Comparison of ENCODE assay signal across 12 mouse cellular contexts in the genomic region with DNA sequence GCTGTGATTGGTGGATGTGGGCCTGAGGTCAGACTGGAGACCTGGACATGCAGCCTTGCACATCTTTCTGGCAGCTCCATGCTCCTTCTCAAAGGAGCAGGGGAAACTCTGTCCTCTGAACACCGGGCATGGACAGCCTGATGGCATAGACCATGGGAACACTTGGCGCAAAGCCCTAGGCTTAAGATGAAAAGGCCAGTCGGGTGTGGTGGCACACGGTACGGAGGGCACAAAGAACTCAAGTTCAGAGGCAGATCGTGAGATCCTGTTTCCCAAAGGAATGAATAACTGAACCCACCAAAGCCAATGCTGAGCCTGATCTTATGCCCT. TPM values are rescaled to one million over a fixed set of nuclear protein-coding genes. Genes with fewer than 3 reads are reported as not detected.
A peak's percentile ranks its signal among the peaks of the same experiment; 100 is the strongest.
DNase-seq lines count a peak whose midpoint lies in the region; ATAC-seq and TF ChIP-seq lines count a peak whose summit lies in the region.
"Had no signal": no experiment of that assay in that cellular context is flagged by ENCODE, and none has a peak within 500 bp of the region (broad histone marks: within the 10 kb centered on the region; RNA-seq: fewer than 3 reads in every experiment).

No protein-coding gene starts in this region.

- peak overlapping the region; percentile 70 for H3K27ac ChIP-seq in heart, embryonic 13.5 days (replicated peaks)
- 0 out of 2 replicates have a peak overlapping the region, but pooled peaks have one; percentile 1 for H3K27ac ChIP-seq in lung, embryonic 16.5 days (ENCODE audit: low read length)
- H3K27ac ChIP-seq in intestine, embryonic 16.5 days (ENCODE audit: low read length), result peak overlapping the region; percentile 73
- H3K27ac ChIP-seq in stomach, postnatal 0 days (replicated peaks), result peak overlapping the region; percentile 53
- H3K27ac ChIP-seq: hindbrain, embryonic 14.5 days; left cerebral cortex, adult 2 months had no signal

- no peak for TF ChIP-seq EP300 in stomach, postnatal 0 days (optimal IDR thresholded peaks at IDR 0.05)

- no peak for ATAC-seq in heart, embryonic 13.5 days (ENCODE audit: extremely low read depth, insufficient number of reproducible peaks, low FRiP score, low TSS enrichment)
- ATAC-seq in lung, embryonic 16.5 days (ENCODE audit: low read depth), result no peak
- ATAC-seq in intestine, embryonic 16.5 days, result no peak; the same call in 1 of the 2 replicates
- no peak for ATAC-seq in stomach, postnatal 0 days (ENCODE audit: low FRiP score, low TSS enrichment)
- ATAC-seq: forebrain, postnatal 0 days had no signal

- no peaks in the 10 kb centered on the region for H3K36me3 ChIP-seq in heart, embryonic 13.5 days
- no peaks in the 10 kb centered on the region for H3K36me3 ChIP-seq in lung, embryonic 16.5 days (ENCODE audit: control insufficient read depth, insufficient read depth, low read length)
- H3K36me3 ChIP-seq in intestine, embryonic 16.5 days (ENCODE audit: control insufficient read depth, insufficient read depth, low read length), result no peaks in the 10 kb centered on the region
- no peaks in the 10 kb centered on the region for H3K36me3 ChIP-seq in stomach, postnatal 0 days (ENCODE audit: control insufficient read depth, insufficient read depth, low read length)

- H3K27me3 ChIP-seq in heart, embryonic 13.5 days (replicated peaks), result no peaks in the 10 kb centered on the region
- no peaks in the 10 kb centered on the region for H3K27me3 ChIP-seq in lung, embryonic 16.5 days (ENCODE audit: control insufficient read depth, insufficient read depth, low read depth, low read length)
- H3K27me3 ChIP-seq in intestine, embryonic 16.5 days (replicated peaks; ENCODE audit: control insufficient read depth, insufficient read depth, low read length), result no peaks in the 10 kb centered on the region
- H3K27me3 ChIP-seq in stomach, postnatal 0 days (ENCODE audit: control insufficient read depth, insufficient read depth, low read length), result no peaks in the 10 kb centered on the region

- TF ChIP-seq CTCF in stomach, postnatal 0 days (IDR thresholded peaks at IDR 0.05; ENCODE audit: low read depth), result no peak

- no peak for DNase-seq in heart, adult 8-10 months (ENCODE audit: low spot score)
- DNase-seq in lung, postnatal 10 days, result no peak
- DNase-seq in stomach, postnatal 0 days (ENCODE audit: low spot score), result no peak
- DNase-seq in frontal cortex, adult 2 months (ENCODE audit: extremely low spot score in 1 of 2, low spot score in 1 of 2), result no peak
- DNase-seq: forebrain, postnatal 0 days; thymus, postnatal 14 days had no signal

- H3K4me2 ChIP-seq in heart, embryonic 13.5 days, result 0 out of 2 replicates have a peak overlapping the region, but pooled peaks have one; percentile 6
- no peak overlapping the region for H3K4me2 ChIP-seq in lung, embryonic 16.5 days (ENCODE audit: low read depth, low read length)
- H3K4me2 ChIP-seq in intestine, embryonic 16.5 days (ENCODE audit: low read depth, low read length), result no peak overlapping the region
- H3K4me2 ChIP-seq in stomach, postnatal 0 days (replicated peaks; ENCODE audit: low read depth), result no peak overlapping the region
- H3K4me2 ChIP-seq: hindbrain, embryonic 14.5 days; midbrain, embryonic 11.5 days had no signal

- no peaks in the 10 kb centered on the region for H3K9me3 ChIP-seq in heart, embryonic 13.5 days
- H3K9me3 ChIP-seq in lung, embryonic 16.5 days (ENCODE audit: control insufficient read depth, low read length), result no peaks in the 10 kb centered on the region
- H3K9me3 ChIP-seq in intestine, embryonic 16.5 days (ENCODE audit: control insufficient read depth, low read length), result no peaks in the 10 kb centered on the region
- no peaks in the 10 kb centered on the region for H3K9me3 ChIP-seq in stomach, postnatal 0 days (ENCODE audit: control insufficient read depth, low read length)

- no peak overlapping the region for H3K9ac ChIP-seq in heart, embryonic 13.5 days
- no peak overlapping the region; the same call in 1 of the 2 replicates for H3K9ac ChIP-seq in lung, embryonic 16.5 days (ENCODE audit: low read length)
- H3K9ac ChIP-seq in intestine, embryonic 16.5 days (ENCODE audit: low read depth, low read length), result no peak overlapping the region
- no peak overlapping the region for H3K9ac ChIP-seq in stomach, postnatal 0 days (ENCODE audit: low read length)
- H3K9ac ChIP-seq: forebrain, postnatal 0 days; hindbrain, embryonic 14.5 days had no signal

- peaks cover 74% of the 10 kb centered on the region for H3K4me1 ChIP-seq in heart, embryonic 13.5 days
- peaks cover 51% of the 10 kb centered on the region for H3K4me1 ChIP-seq in lung, embryonic 16.5 days (replicated peaks; ENCODE audit: control insufficient read depth, insufficient read depth, low read length)
- H3K4me1 ChIP-seq in intestine, embryonic 16.5 days (ENCODE audit: control insufficient read depth, insufficient read depth, low read length), result peaks cover 53% of the 10 kb centered on the region
- H3K4me1 ChIP-seq in stomach, postnatal 0 days (replicated peaks; ENCODE audit: control insufficient read depth, insufficient read depth), result peaks cover 19% of the 10 kb centered on the region

- no peak overlapping the region for H3K4me3 ChIP-seq in heart, embryonic 13.5 days
- no peak overlapping the region for H3K4me3 ChIP-seq in lung, embryonic 16.5 days (ENCODE audit: low read length)
- no peak overlapping the region for H3K4me3 ChIP-seq in intestine, embryonic 16.5 days (ENCODE audit: low read length)
- no peak overlapping the region for H3K4me3 ChIP-seq in stomach, postnatal 0 days (ENCODE audit: low read depth, low read length)
- H3K4me3 ChIP-seq: left cerebral cortex, adult 2 months had no signal

- WGBS in heart, embryonic 13.5 days, result 75% methylated on average over 6 of the region's 6 CpGs
- 58% methylated on average over 6 of the region's 6 CpGs for WGBS in lung, embryonic 16.5 days
- 73% methylated on average over 6 of the region's 6 CpGs for WGBS in intestine, embryonic 16.5 days
- WGBS in stomach, postnatal 0 days, result 39% methylated on average over 6 of the region's 6 CpGs

RNA-seq across cellular contexts. Expression of gene Tgoln1, which starts 43.6 kb away (rescaled TPM):
- 21.5 and 24.0 TPM in 2 replicates for polyA plus RNA-seq in heart, embryonic 13.5 days (2015; fragmentation: Nextera tagmentation; extraction: Ambion mirVana)
- total RNA-seq in heart, adult 8-10 months (2022), result 10 to 100 TPM; 63.6 to 67.4 (median 65.5) TPM
- 45.6 and 46.8 TPM in 2 replicates for polyA plus RNA-seq in lung, embryonic 16.5 days (2015; fragmentation: Nextera tagmentation; extraction: Ambion mirVana)
- polyA plus RNA-seq in intestine, embryonic 16.5 days (2015; fragmentation: Nextera tagmentation; extraction: Ambion mirVana), result 48.8 and 57.5 TPM in 2 replicates
- 37.2 and 37.7 TPM in 2 replicates for polyA plus RNA-seq in stomach, postnatal 0 days (2015; fragmentation: Nextera tagmentation; extraction: Ambion mirVana)
- 60.7 and 68.7 TPM in 2 replicates for polyA plus RNA-seq in frontal cortex, adult 2 months (2012; rRNA removed)

Comparison
In these comparisons a context has a peak if more than half of its experiments do, and no peak if none do; other contexts are left out.
1. H3K27ac ChIP-seq: peak in every context shown above with its lines; median percentile 73 in intestine, embryonic 16.5 days; 70 in heart, embryonic 13.5 days; 53 in stomach, postnatal 0 days; 1 in lung, embryonic 16.5 days.